Mouse (Mus musculus) regulatory T cell (primary cell): ENCODE measurements around the gene Gm3055.
"Not testable (repeated sequence)": the region's sequence is repeated elsewhere in the genome, so short reads cannot be mapped to it uniquely, and the experiment has no call there.

ENCODE experiments used
- in situ Hi-C: fragments of 300-600 bp; cut with MboI, MseI; formaldehyde crosslinking; loops from one replicate; pipeline ENCODE4 v1.15.1; 2025; ENCODE audit warnings: high pct_unique_total_duplicates

Gene Gm3055

GRCm38 (mm10) chr10:81770506-81771403 lies at the start of gene Gm3055:
TSS of gene Gm3055 (minus strand) at chr10:81771161.
- in situ Hi-C loops, result not testable (repeated sequence)

- in situ Hi-C loops, result loop anchor here (5.0 kb wide), 2 partner anchors 35 to 170 kb away; no protein-coding TSS in a partner anchor
Measured at GRCm38 (mm10) chr10:81811899-81812298, 40.9 kb upstream of the Gm3055 start, which contains the start of gene Gm4767. TSS of gene Gm4767 (plus strand) at chr10:81812186.

GRCm38 (mm10) chr10:81771404-81771777 lies 430 bp upstream of the Gm3055 start:
- in situ Hi-C loops, result not testable (repeated sequence)

- in situ Hi-C loops, result loop anchor here (5.0 kb wide), 1 partner anchor 293 kb away; no protein-coding TSS in a partner anchor
Measured at GRCm38 (mm10) chr10:81704531-81705301, 66.2 kb downstream of the Gm3055 start, which contains the start of gene Zfp433. TSS of gene Zfp433 (plus strand) at chr10:81704825.
